Mouse (Mus musculus) spleen, embryonic (tissue): ENCODE data around the gene Accs.

Experiments
- CTCF ChIA-PET: fragments of 350-600 bp; sonication (Branson Sonifier 250); formaldehyde crosslinking; loops from one replicate; lab custom pipeline; 2022; lab: Charles Lee

Gene Accs

GRCm38 (mm10) chr2:93849505-93850089 is at the start of gene Accs:
Gene Accs (minus strand): TSS chr2:93849943.
- CTCF ChIA-PET = no interaction called here

DNA sequence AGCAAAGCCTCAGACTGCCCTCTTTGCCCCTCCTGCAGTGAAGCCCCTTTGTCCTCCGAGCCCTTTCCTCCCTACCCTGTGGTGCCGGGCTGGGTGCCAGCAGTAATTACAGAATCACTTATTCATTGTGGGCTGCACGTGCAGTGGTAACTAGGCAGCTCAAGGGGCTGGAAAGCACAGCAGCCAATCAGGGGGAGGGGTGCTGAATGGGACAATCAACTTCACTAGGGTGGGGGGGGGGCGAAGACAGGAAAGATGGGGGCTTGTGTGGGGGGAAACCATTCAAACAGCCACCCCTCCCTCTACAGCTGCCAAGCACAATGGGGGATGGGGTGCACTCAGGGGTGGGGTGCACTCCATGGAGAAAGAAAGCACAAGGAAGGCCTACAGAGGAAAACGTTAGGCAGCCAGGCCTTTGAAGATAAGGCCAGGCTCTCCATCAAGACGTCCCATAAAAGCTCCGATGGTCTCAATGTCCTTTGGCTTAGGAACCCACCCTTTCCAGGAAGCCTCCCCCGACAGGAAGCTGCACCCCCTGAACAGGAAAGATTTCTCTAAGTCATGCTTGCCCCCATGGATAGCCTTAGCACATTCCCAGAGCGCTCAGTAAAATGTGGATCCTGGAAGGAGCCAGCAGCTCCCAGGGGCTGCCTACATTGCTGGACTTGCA is 42.0 kb upstream of the Accs start:
- CTCF ChIA-PET = interaction anchor here (0.6 to 0.8 kb wide), 2 partner anchors 17 to 127 kb away, joined by 3 to 4 read pairs; no protein-coding TSS in a partner anchor

DNA sequence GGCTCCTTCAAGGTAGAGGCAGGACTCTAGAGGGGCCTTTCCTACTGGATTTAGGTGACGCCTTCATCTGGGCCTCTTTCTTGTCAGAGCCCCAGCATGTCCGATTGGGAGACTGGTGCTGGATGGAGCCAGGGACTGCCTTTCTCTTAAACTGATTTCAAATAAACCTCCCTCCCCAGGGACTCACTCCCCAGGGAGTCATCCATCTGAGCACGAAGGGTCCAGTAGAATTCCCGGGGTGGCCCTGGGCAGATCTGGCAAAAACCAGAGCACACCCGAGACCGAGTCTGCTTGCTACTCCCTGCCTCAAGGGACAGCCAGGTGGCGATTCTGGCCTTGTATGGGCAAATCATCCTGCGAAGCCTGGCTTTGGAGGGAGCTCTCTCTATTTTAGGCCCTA is 40.4 kb upstream of the Accs start:
- CTCF ChIA-PET = no interaction called here

- CTCF ChIA-PET = no interaction called here
Observed at GRCm38 (mm10) chr2:93889071-93889470, 39.3 kb upstream of the Accs start.

GRCm38 (mm10) chr2:93888366-93888765 is 38.6 kb upstream of the Accs start:
- CTCF ChIA-PET = no interaction called here

DNA sequence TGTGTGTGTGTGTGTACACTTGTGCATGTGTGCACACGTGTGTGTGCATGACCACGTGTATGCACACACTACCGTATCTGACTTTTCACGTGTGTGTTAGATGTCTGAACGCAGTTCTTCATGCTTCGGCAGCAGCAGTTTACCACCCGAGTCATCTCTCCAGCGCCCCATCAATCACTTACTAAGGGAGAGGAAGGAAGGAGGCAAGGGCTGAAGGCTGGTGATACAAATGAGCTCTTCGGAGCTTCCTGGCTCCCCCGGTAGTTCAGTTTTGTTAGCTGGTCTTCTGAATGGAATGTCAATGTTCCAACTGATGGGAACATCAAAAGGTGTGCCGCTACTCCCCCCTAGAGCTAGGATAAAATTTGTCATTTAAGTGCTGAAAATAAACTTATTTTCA is 37.5 kb upstream of the Accs start:
- CTCF ChIA-PET = no interaction called here

DNA sequence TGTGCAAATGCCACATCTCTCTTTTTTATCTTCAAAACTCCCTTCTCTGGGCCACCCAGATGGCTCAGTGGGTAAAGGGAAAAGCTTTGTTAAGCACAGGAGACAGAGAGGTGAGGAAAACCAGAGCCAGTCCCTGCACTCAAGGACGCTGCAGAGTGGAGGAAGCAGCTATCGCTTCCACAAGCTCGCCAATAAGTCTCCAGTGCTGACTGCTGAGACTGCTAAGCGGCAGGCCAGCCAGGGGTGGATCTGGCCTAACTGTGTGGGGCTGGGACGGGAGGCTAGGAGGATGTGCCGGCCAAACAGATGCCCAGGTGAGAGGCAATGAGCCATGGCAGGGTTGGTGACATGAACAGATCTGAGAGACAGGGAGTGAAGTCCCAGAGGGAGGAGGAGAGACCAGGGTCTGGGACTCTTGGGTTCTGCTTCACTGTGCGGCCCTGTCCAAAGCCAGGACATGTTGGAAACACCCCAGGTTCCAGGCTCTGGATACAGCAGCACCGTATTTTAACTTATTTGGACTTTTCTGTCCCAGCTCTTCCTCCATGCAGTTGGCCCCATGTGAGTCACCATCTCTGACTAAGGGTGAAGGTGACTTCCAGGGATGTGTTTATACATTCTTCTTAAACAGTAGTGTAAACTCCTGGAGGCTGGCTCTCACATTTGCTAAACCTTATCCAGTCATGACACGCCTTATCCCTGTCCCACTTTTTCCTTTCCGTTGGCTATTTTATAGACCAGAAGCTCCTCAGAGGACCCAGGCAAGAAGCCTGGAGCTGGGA is 36.5 kb upstream of the Accs start:
- CTCF ChIA-PET = no interaction called here

- CTCF ChIA-PET = no interaction called here
Observed at GRCm38 (mm10) chr2:93883066-93883465, 33.3 kb upstream of the Accs start.

DNA sequence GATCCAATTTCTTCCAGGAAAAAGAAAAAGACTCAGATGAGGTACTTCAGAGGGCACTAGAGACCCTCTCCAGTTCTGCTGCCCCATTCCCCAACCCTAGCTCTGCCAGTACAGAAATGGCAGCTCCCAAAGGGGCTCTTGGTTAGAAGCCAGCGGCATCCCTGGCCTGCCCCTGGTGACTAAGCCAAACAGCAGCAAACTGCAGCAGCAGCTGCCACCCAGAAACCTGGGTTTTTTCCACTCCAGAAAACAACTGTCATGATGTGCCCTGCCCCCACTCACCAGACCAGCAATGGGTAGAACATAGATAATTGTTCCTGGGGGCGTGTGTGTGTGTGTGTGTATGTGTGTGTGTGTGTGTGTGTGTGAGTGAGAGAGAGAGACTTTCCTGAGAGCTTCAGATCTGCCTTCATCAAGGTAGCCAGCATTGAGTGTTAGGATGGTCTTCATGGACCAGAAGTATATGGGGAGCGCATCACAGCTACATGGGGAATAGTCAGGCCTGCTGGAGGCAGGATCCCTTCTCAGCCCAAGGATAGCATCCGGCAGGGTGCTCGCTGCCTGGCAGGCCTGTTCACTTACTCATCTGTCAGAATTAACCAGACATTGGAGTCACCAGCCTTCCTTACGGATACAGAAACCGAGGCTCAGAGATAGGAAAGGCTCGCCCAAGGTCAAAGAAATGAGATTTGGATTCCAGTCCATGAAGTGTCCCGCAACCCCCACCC is 32.1 kb upstream of the Accs start:
- CTCF ChIA-PET = no interaction called here

DNA sequence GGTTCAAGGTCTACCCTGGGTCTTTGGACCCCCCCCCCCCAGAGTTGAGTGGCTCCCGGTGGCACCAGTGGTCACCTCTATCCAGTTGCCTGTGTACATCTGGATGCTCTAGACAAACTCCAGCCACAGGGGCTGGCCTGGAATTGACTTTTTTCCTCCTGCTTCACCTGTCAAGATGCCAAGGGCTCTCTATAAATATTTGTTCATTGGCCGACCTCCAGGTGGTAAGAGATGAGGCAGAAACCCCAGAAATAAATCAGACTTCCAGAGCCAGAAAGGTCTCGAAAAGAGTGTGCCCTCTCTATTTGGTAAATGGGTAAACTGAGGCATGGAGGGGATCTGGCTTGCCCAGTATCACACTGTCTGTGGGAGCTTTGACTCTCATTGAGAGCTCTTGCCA is 31.2 kb upstream of the Accs start:
- CTCF ChIA-PET = no interaction called here

DNA sequence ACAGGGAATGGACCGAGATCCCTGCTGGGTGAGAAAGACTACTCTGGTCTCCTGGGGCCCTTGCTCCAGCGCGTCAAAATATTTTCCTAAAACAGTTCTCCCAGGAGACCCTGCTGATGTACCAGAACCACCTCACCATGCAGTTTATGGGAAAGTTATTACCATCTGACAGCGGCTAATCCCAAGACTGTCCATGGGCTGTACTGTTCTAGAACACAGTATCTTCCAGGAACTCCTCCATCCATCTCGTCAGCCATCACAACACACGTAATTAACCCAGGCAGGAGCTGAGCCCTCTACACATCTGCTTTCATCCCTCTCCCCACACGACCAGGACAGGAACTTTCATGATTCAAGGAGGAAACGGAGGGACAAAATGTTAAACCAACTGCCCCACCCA is 30.7 kb upstream of the Accs start:
- CTCF ChIA-PET = interaction anchor here (0.7 kb wide), 1 partner anchor 11 kb away, joined by 8 read pairs; no protein-coding TSS in a partner anchor

DNA sequence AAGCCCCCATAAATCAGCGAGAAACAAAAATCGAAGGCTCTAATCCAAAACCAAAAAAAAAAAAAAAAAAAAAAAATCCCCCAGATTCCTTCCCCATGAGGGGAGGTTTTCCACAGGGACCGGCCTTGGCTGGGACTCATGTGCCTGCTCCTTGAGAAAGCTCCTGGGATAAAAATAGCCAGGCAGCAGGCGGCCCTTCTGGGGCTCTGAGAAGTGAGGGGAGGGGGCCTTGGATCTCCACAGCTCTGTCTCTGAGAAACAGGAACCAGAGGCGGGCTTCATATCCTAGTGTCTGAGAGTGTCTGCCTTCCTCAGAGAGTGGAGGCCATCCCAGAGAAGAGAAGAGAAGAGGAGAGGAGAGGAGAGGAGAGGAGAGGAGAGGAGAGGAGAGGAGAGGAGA is 27.3 kb upstream of the Accs start:
- CTCF ChIA-PET = no interaction called here

DNA sequence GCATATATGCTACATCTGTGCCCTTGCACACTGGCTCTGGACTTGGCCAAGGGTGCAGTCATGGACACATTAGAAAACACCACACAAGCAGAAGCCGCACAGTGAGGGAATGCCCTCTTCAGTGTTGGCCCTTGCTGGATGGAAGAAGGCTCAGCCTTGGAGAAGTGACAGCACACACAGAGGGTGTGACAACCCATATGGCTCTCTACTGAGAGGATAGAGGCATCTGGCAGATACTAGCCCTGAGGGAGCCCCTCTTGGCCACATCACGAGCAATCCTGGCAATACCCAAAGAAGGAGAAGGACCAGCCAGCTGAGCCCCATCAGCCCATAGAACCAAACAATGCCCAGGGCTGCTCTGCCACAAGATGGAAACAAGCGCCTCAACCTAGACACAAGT is 24.9 kb upstream of the Accs start:
- CTCF ChIA-PET = interaction anchor here (0.7 kb wide), 1 partner anchor 18 kb away, joined by 3 read pairs; no protein-coding TSS in a partner anchor

GRCm38 (mm10) chr2:93874227-93874514 is 24.4 kb upstream of the Accs start:
- CTCF ChIA-PET = interaction anchor here (0.7 kb wide), 1 partner anchor 18 kb away, joined by 3 read pairs; no protein-coding TSS in a partner anchor

DNA sequence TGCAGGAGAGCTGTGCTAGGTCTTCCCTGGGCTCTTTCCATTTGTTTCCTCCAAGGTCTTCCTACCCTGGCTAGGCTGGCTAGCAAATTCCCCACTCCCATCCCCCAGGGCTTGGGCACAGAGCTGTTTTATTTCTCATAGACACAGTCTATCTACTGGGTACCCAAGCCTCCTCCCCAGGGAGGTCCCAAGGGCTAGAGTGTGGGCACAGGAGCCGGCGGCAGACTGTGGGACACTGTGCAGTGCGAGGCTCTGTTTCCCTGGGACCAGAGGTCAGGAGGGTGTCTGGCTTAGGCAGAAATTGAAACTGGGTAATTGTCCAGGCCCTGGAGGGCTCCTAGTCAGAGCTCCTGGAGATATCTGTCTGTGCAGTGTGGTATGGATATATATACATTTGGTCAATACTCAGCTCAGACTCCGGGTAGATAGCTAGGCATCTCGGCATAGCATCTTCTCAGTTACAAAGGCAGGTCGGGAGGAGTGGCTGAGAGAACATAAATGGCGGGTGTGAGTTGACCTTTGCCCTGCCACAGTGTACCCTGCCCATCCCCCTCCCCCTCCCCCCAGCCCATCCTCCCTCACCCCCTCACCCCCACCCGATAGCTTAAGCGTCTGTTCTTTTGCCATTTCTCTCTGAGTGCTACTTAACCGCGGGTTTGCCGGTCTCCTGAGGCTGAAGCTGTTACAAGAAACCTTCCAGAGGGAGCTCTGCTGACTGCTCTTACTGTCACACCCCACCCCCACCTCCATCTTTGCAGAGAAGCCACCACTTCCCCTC is 23.9 kb upstream of the Accs start:
- CTCF ChIA-PET = no interaction called here

DNA sequence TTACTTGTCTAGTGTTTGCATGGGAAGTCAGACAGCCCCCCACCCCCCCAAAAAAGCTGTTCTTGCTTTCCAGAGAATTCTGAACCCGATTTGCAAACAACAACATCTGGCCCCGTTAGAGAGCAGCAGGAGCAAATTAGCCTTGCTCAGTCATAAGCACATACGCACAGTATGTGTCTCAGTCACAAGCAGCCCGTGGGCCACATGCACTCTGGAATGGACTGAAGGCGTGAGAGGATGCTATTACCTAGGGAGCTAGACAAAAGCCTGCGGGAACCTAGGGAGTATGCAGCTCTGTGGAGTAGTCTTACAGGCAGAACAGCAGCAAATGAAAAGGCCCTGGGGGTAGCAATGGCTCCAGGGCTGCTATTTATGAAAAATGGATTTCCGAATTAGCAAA is 22.5 kb upstream of the Accs start:
- CTCF ChIA-PET = no interaction called here

DNA sequence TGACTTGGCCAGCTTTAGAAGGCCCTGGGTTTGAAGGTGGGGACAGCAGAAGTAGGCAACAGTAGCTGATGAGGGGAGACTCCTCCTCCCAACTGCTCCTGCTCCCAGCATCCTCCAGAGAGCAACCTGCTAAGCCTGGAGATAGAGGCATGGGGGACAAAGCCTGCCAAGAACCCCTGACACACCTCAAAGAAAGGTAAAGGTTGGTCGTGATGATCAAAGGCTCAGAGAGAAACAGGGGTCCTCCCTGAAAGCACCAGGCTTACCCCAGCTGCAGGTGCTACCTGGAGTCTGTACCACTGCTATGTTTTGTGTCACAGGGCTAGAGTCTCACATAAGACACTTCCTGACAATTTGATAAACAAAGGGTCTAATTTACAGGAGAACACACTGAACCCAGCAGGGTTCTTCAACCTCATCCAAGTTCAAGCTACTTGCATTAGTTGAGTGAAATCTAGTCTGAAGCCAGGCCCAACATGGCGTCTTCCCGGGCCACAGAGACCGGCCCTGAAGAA is 21.7 kb upstream of the Accs start:
- CTCF ChIA-PET = no interaction called here

- CTCF ChIA-PET = no interaction called here
Observed at GRCm38 (mm10) chr2:93870842-93871241, 21.1 kb upstream of the Accs start.

DNA sequence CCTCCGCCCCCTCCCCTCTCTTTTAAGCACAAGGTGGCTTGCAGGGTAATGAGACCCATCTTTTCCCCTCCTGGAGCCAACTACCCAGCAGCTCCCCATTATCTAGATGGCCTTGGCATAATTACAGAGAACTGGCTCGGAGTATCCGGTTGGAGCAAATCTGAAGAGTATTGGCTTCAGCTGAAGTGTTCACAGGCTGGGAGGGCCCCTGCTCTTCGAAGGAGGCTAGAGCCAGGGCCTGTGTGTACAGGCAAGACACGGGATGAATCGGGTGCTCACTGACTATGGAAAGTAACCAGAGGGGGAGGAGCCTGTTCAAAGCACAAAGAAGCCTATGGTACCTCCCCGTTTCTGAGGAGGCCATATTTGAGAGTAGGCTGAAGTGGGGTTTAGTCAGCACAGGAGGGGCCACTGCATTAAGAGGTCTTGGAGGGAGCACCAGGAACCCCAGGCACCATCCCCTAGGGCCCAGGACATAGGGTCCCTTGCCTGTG is 19.4 kb upstream of the Accs start, which contains the start of gene Accsl:
Gene Accsl (minus strand): TSS at position 51 of the 494 bp plus-strand sequence.
- CTCF ChIA-PET = interaction anchor here (0.5 kb wide), 1 partner anchor 11 kb away, joined by 8 read pairs; no protein-coding TSS in a partner anchor

DNA sequence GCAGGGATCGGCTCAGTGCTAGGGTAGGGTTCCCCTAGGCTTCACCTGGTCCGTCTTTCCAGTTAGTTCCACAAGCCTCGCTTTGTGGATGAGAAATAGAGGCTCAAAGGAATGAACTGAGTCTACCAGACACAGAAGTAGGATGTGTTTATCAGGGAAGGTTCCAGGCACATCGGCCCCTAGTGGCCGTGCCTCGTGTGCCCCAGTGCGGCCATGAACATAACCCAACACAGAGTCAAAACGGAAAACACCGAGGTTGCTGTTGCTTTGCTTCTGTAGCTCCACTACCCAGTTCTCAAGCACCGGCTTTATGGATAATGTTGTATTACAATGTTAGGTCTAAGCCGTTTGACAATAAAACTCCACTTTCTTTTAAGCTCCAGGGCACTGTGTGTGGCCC is 18.8 kb upstream of the Accs start:
- CTCF ChIA-PET = no interaction called here

DNA sequence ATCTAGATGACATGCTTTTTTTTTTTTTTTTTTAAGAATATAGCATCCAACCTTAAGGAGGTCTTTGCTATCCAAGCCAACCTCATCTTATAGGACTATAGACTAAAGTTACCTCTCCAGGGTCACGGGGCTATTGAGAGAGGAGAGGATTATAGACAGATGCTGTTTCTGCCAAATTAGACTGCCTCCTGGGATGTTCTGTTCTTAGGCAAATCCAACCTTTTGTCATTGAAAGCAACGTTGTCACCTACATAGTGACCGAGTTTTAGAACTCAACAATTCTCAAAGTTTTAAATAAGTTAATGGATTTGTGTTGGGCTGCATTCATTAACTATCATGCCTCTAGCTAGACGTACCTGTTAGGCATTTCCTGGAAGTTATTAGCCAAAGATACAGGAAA is 13.5 kb upstream of the Accs start:
- CTCF ChIA-PET = no interaction called here
